Mouse (Mus musculus): Measurements from ENCODE around the gene Vars. TPM values are rescaled to one million over a fixed set of nuclear protein-coding genes. Genes with fewer than 3 reads are reported as not detected.
A peak's percentile ranks its signal among the peaks of the same experiment; 100 is the strongest.

Vars gene
- polyA plus RNA-seq, 2 experiments: 88.3 to 163 TPM

DNA sequence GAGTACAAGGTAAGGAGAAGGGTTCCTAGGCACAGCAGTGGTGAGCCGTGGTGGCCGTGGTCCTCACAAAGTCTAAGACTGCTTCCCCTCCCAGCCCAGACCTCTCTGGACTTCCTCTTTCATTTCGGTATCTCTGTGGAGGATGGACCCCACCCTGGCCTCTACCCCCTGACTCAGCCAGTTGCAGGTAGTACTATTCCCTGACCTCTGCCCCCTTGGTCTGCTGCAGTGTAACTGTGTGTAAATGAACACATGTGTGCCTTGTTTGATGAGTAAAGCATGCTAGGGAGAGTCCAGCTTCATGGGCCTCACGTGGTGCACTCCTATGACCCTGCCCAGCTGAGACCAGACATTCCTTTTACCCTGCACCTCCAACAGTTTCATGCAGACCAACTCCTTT is 23.0 kb downstream of the Vars start:
- no peak overlapping the region for H3K4me2 ChIP-seq (replicated peaks; ENCODE audit: low read depth, low read length, severe bottlenecking)
- ATAC-seq (ENCODE audit: low FRiP score, low read depth) (no peak), DNase-seq (ENCODE audit: low spot score) (no peak)
- H3K9me3 ChIP-seq (ENCODE audit: control insufficient read depth, low read length): no peaks in the 10 kb centered on the region
- no peak for TF ChIP-seq POLR2A (IDR thresholded peaks at IDR 0.05; ENCODE audit: borderline replicate concordance, extremely low read depth, insufficient read depth, insufficient read length)
- WGBS: 69% methylated on average over 4 of the region's 4 CpGs
- peaks cover 18% of the 10 kb centered on the region for H3K4me1 ChIP-seq (ENCODE audit: control insufficient read depth, insufficient read depth, low read length)
- no peaks in the 10 kb centered on the region for H3K27me3 ChIP-seq (ENCODE audit: control insufficient read depth, insufficient read depth, low read length)
- H3K27ac ChIP-seq (replicated peaks; ENCODE audit: low read depth, low read length): no peak overlapping the region
- H3K4me3 ChIP-seq (replicated peaks; ENCODE audit: low read length): no peak overlapping the region
- H3K9ac ChIP-seq (ENCODE audit: low read depth, low read length, severe bottlenecking): no peak overlapping the region
- no peaks in the 10 kb centered on the region for H3K36me3 ChIP-seq (ENCODE audit: control insufficient read depth, insufficient read depth, low read length)

DNA sequence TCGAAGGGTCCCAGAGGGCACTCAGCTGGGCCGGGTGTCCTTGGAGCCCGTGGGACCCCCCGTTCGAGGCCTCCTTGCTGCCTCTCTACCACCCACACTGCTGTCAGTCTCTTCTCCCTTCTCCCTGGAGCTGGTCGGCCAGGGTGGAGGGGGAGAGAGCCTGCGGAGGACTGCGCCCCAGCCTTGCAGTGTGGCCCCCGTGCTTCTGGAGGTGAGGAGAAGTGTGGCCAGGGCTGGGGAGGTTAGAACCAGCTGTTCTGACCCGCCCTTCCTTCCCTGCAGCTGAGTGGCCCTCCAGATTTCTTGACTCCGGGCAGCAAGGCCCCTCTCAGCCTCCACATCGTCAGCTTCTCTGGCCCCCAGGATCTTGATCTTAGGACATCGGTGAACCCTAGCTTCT is 23.5 kb downstream of the Vars start:
- Histone ChIP-seq H3K9me3 (ENCODE audit: control insufficient read depth, low read length) (no peaks in the 10 kb centered on the region), H3K27ac (replicated peaks; ENCODE audit: low read depth, low read length) (no peak overlapping the region), H3K4me1 (ENCODE audit: control insufficient read depth, insufficient read depth, low read length) (peaks cover 18% of the 10 kb centered on the region), H3K36me3 (ENCODE audit: control insufficient read depth, insufficient read depth, low read length) (no peaks in the 10 kb centered on the region), H3K4me3 (replicated peaks; ENCODE audit: low read length) (no peak overlapping the region), H3K4me2 (replicated peaks; ENCODE audit: low read depth, low read length, severe bottlenecking) (no peak overlapping the region), H3K27me3 (ENCODE audit: control insufficient read depth, insufficient read depth, low read length) (no peaks in the 10 kb centered on the region), H3K9ac (ENCODE audit: low read depth, low read length, severe bottlenecking) (no peak overlapping the region)
- WGBS: 66% methylated on average over 13 of the region's 13 CpGs
- no peak for TF ChIP-seq POLR2A (IDR thresholded peaks at IDR 0.05; ENCODE audit: borderline replicate concordance, extremely low read depth, insufficient read depth, insufficient read length)
- ATAC-seq (ENCODE audit: low FRiP score, low read depth): no peak
- DNase-seq (ENCODE audit: low spot score): no peak

DNA sequence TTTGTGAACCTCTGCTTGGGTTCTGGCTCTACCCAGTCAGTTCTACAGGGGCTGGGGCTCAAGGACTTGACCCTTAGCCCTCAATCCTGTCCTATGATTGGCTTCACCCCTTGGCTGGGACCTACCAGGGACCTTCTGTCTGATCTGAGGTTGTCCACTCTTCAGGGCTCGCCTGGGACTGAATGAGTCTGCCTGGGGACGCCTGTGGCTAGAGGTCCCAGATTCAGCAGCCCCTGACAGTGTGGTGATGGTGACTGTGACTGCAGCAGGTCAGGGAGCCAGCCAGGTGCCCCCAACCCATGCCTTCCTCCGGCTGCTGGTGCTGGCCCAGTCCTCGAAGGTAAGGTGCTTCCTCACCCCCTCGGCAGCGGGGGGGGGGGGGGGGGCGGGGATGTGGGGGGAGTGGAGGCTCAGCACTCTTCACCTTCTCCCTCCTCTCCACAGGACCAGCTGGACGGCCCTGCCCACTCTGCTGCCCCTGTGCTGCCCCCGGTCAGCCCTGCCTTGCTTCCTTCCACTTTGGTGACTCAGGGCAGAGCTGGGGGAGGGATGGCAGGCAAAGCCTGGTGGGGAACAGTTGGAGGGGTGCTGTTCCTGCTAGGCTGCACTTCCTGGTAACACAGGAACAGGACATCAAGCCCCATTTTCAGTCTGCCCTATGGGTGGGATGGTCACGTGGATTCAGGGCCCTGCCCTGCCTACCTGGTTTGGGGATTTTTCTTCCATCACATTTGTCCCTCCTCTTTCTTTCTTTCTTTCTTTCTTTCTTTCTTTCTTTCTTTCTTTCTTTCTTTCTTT is 24.1 kb downstream of the Vars start:
- Histone ChIP-seq H3K27me3 (ENCODE audit: control insufficient read depth, insufficient read depth, low read length) (no peaks in the 10 kb centered on the region), H3K27ac (replicated peaks; ENCODE audit: low read depth, low read length) (no peak overlapping the region), H3K9ac (ENCODE audit: low read depth, low read length, severe bottlenecking) (no peak overlapping the region), H3K4me2 (replicated peaks; ENCODE audit: low read depth, low read length, severe bottlenecking) (no peak overlapping the region), H3K4me1 (ENCODE audit: control insufficient read depth, insufficient read depth, low read length) (peaks cover 18% of the 10 kb centered on the region), H3K36me3 (ENCODE audit: control insufficient read depth, insufficient read depth, low read length) (no peaks in the 10 kb centered on the region), H3K4me3 (replicated peaks; ENCODE audit: low read length) (no peak overlapping the region), H3K9me3 (ENCODE audit: control insufficient read depth, low read length) (no peaks in the 10 kb centered on the region)
- ATAC-seq (ENCODE audit: low FRiP score, low read depth) (no peak), DNase-seq (ENCODE audit: low spot score) (no peak)
- TF ChIP-seq POLR2A (IDR thresholded peaks at IDR 0.05; ENCODE audit: borderline replicate concordance, extremely low read depth, insufficient read depth, insufficient read length): no peak
- 85% methylated on average over 3 of the region's 10 CpGs for WGBS

DNA sequence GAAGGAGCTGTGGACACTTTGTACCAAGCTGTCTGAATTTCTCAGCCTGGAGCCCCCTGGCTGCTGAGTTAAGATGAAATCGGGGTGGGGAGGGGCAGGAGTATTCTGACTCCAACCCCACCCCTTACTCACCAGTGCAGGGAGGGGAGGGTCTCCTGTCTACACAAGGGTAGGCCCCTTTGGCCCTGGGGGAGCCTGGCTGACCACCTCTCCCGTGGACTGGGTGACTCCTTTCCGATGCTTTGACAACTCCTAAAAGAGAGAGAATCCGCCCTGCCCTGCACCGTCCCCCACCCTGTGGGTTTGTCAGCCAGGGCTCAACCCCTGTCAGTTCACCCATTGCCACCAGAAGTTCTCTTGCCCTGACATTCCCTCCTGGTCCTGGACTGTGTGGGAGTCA is 25.4 kb downstream of the Vars start:
- no peaks in the 10 kb centered on the region for H3K9me3 ChIP-seq (ENCODE audit: control insufficient read depth, low read length)
- H3K36me3 ChIP-seq (ENCODE audit: control insufficient read depth, insufficient read depth, low read length): no peaks in the 10 kb centered on the region
- ATAC-seq (ENCODE audit: low FRiP score, low read depth): no peak
- 0 out of 2 replicates have a peak overlapping the region, but pooled peaks have one; percentile 3 for H3K4me2 ChIP-seq (replicated peaks; ENCODE audit: low read depth, low read length, severe bottlenecking)
- peaks cover 18% of the 10 kb centered on the region for H3K4me1 ChIP-seq (ENCODE audit: control insufficient read depth, insufficient read depth, low read length)
- H3K4me3 ChIP-seq (replicated peaks; ENCODE audit: low read length): no peak overlapping the region
- WGBS: 76% methylated on average over 5 of the region's 5 CpGs
- H3K27ac ChIP-seq (replicated peaks; ENCODE audit: low read depth, low read length): no peak overlapping the region
- no peak overlapping the region; the same call in 1 of the 2 replicates for H3K9ac ChIP-seq (ENCODE audit: low read depth, low read length, severe bottlenecking)
- DNase-seq (ENCODE audit: low spot score): no peak
- no peaks in the 10 kb centered on the region for H3K27me3 ChIP-seq (ENCODE audit: control insufficient read depth, insufficient read depth, low read length)
- TF ChIP-seq POLR2A (IDR thresholded peaks at IDR 0.05; ENCODE audit: borderline replicate concordance, extremely low read depth, insufficient read depth, insufficient read length): no peak

DNA sequence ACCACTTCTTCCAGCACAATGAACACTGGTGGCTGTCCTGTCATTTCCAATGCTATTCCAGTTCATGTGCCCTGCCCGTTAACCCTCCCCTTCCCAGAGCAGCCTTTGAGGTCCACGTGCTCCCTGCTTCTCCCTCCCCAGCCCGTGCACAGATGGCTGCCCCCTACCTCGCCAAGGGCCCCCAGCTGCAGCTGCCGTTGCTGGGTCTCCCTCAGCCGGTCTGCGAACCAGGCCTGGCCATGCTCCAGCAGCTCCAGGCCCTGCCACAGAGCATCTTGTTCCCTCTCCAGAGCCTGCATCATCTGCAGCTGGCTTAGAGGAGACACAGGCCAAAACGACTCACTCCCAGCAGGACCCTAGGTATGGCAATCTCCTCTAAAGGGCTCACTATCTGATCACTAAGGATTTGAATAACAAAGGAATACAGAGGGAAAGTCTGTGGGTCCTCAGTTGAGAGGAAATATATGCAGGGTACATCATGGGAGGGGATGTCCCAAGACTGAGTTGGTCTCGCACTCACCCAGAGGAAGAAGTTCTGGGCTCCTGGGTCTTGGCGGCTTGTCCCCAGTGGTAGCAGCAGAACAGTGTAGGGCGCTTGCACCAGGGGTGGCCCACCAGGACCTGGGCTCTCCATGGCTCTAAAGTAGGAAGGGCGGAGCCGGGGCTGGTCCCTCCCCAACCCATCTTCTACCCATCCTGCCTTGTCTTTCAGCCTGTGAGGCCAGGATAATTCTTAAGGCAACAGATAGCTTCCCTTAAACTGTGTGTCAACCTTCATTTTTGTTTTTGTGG is 26.7 kb downstream of the Vars start, which contains the start of gene Sapcd1:
Sapcd1 (minus strand) TSS at position 740 of the 792 bp plus-strand sequence.
- H3K4me2 ChIP-seq (replicated peaks; ENCODE audit: low read depth, low read length, severe bottlenecking): peak within 1 kb of the TSS; percentile 8; the same call in 1 of the 2 replicates
- no peaks in the 10 kb centered on the region for H3K9me3 ChIP-seq (ENCODE audit: control insufficient read depth, low read length)
- WGBS: 34% methylated on average over 13 of the region's 13 CpGs
- H3K9ac ChIP-seq (ENCODE audit: low read depth, low read length, severe bottlenecking): 0 out of 2 replicates have a peak within 1 kb of the TSS, but pooled peaks have one; percentile 34
- no peaks in the 10 kb centered on the region for H3K27me3 ChIP-seq (ENCODE audit: control insufficient read depth, insufficient read depth, low read length)
- DNase-seq (ENCODE audit: low spot score): peak; percentile 73
- no peak for TF ChIP-seq POLR2A (IDR thresholded peaks at IDR 0.05; ENCODE audit: borderline replicate concordance, extremely low read depth, insufficient read depth, insufficient read length)
- peaks cover 13% of the 10 kb centered on the region; the same call in 1 of the 2 replicates for H3K4me1 ChIP-seq (ENCODE audit: control insufficient read depth, insufficient read depth, low read length)
- H3K36me3 ChIP-seq (ENCODE audit: control insufficient read depth, insufficient read depth, low read length): no peaks in the 10 kb centered on the region
- ATAC-seq (ENCODE audit: low FRiP score, low read depth): peak; percentile 77
- peak within 1 kb of the TSS; percentile 61 for H3K27ac ChIP-seq (replicated peaks; ENCODE audit: low read depth, low read length)
- H3K4me3 ChIP-seq (replicated peaks; ENCODE audit: low read length): peak within 1 kb of the TSS; percentile 7

All from limb, embryonic 14.5 days (tissue).